Mouse (Mus musculus): Measurements from ENCODE around the gene Rgs6. TPM values are rescaled to one million over a fixed set of nuclear protein-coding genes. Genes with fewer than 3 reads are reported as not detected.

Rgs6 gene
- total and polyA plus RNA-seq, 3 experiments: 7.3 to 12.6 (median 10.2) TPM

GRCm38 (mm10) chr12:82744826-82745225, 156.7 kb downstream of the Rgs6 start:
- no peak for TF ChIP-seq EP300 (IDR thresholded peaks at IDR 0.05; ENCODE audit: insufficient read depth, low read depth, low read length)
- no peak for TF ChIP-seq CTCF (IDR thresholded peaks at IDR 0.05)
- no peak for TF ChIP-seq POLR2A (IDR thresholded peaks at IDR 0.05; ENCODE audit: insufficient read depth, low read depth, low read length)
- H3K4me3 ChIP-seq: no peak overlapping the region
- no peaks in the 10 kb centered on the region for H3K79me2 ChIP-seq (replicated peaks; ENCODE audit: control insufficient read depth, insufficient read depth, low read length)
- intact Hi-C loops (cut with DNase I): no loop called here
- H3K27ac ChIP-seq: no peak overlapping the region
- no peak overlapping the region for H3K9ac ChIP-seq (ENCODE audit: low read depth, low read length)
- H3K4me1 ChIP-seq (ENCODE audit: control insufficient read depth, insufficient read depth, low read length): no peaks in the 10 kb centered on the region
- no peaks in the 10 kb centered on the region for H3K27me3 ChIP-seq (ENCODE audit: control insufficient read depth, insufficient read depth, low read length)
- H3K36me3 ChIP-seq (ENCODE audit: control insufficient read depth, insufficient read depth, low read length): no peaks in the 10 kb centered on the region
- 33% methylated on average over 3 of the region's 3 CpGs for WGBS
- peak in 1 of 2 experiments; percentile 5 for DNase-seq

- WGBS: 73% methylated on average over 4 of the region's 4 CpGs
- no peaks in the 10 kb centered on the region for H3K27me3 ChIP-seq (ENCODE audit: control insufficient read depth, insufficient read depth, low read length)
- no peak for DNase-seq
- no peak for TF ChIP-seq POLR2A (IDR thresholded peaks at IDR 0.05; ENCODE audit: insufficient read depth, low read depth, low read length)
- no peak for TF ChIP-seq CTCF (IDR thresholded peaks at IDR 0.05)
- TF ChIP-seq EP300 (IDR thresholded peaks at IDR 0.05; ENCODE audit: insufficient read depth, low read depth, low read length): no peak
- intact Hi-C loops (cut with DNase I): no loop called here
- no peak overlapping the region for H3K9ac ChIP-seq (ENCODE audit: low read depth, low read length)
- H3K36me3 ChIP-seq (ENCODE audit: control insufficient read depth, insufficient read depth, low read length): no peaks in the 10 kb centered on the region
- no peak overlapping the region for H3K4me3 ChIP-seq
- no peak overlapping the region for H3K27ac ChIP-seq
- no peaks in the 10 kb centered on the region for H3K79me2 ChIP-seq (replicated peaks; ENCODE audit: control insufficient read depth, insufficient read depth, low read length)
- no peaks in the 10 kb centered on the region; the same call in 1 of the 2 replicates for H3K4me1 ChIP-seq (ENCODE audit: control insufficient read depth, insufficient read depth, low read length)
These were observed 159.0 kb downstream of the Rgs6 start for GRCm38 (mm10) chr12:82747099-82747498.

GRCm38 (mm10) chr12:82751846-82752245, 163.8 kb downstream of the Rgs6 start:
- H3K4me3 ChIP-seq: no peak overlapping the region
- no peaks in the 10 kb centered on the region for H3K27me3 ChIP-seq (ENCODE audit: control insufficient read depth, insufficient read depth, low read length)
- intact Hi-C loops (cut with DNase I): no loop called here
- no peak overlapping the region for H3K27ac ChIP-seq
- no peak overlapping the region for H3K9ac ChIP-seq (ENCODE audit: low read depth, low read length)
- no peak for DNase-seq
- no peaks in the 10 kb centered on the region for H3K79me2 ChIP-seq (replicated peaks; ENCODE audit: control insufficient read depth, insufficient read depth, low read length)
- 81% methylated on average over 2 of the region's 2 CpGs for WGBS
- H3K36me3 ChIP-seq (ENCODE audit: control insufficient read depth, insufficient read depth, low read length): no peaks in the 10 kb centered on the region
- peaks cover 2% of the 10 kb centered on the region; the same call in 1 of the 2 replicates for H3K4me1 ChIP-seq (ENCODE audit: control insufficient read depth, insufficient read depth, low read length)
- TF ChIP-seq EP300 (IDR thresholded peaks at IDR 0.05; ENCODE audit: insufficient read depth, low read depth, low read length): no peak
- TF ChIP-seq CTCF (IDR thresholded peaks at IDR 0.05): no peak
- no peak for TF ChIP-seq POLR2A (IDR thresholded peaks at IDR 0.05; ENCODE audit: insufficient read depth, low read depth, low read length)

- no peak for TF ChIP-seq EP300 (IDR thresholded peaks at IDR 0.05; ENCODE audit: insufficient read depth, low read depth, low read length)
- TF ChIP-seq CTCF (IDR thresholded peaks at IDR 0.05): no peak
- TF ChIP-seq POLR2A (IDR thresholded peaks at IDR 0.05; ENCODE audit: insufficient read depth, low read depth, low read length): no peak
- H3K4me3 ChIP-seq: no peak overlapping the region
- H3K27ac ChIP-seq: peak overlapping the region; percentile 64
- peaks cover 3% of the 10 kb centered on the region; the same call in 1 of the 2 replicates for H3K4me1 ChIP-seq (ENCODE audit: control insufficient read depth, insufficient read depth, low read length)
- no peaks in the 10 kb centered on the region; the same call in 1 of the 2 replicates for H3K36me3 ChIP-seq (ENCODE audit: control insufficient read depth, insufficient read depth, low read length)
- 29% methylated on average over 3 of the region's 3 CpGs for WGBS
- no peaks in the 10 kb centered on the region for H3K27me3 ChIP-seq (ENCODE audit: control insufficient read depth, insufficient read depth, low read length)
- no peak for DNase-seq
- H3K79me2 ChIP-seq (replicated peaks; ENCODE audit: control insufficient read depth, insufficient read depth, low read length): no peaks in the 10 kb centered on the region
- H3K9ac ChIP-seq (ENCODE audit: low read depth, low read length): peak overlapping the region; percentile 21; the same call in 1 of the 2 replicates
- intact Hi-C loops (cut with DNase I): no loop called here
These were observed 166.4 kb downstream of the Rgs6 start for GRCm38 (mm10) chr12:82754501-82754900.

- TF ChIP-seq EP300 (IDR thresholded peaks at IDR 0.05; ENCODE audit: insufficient read depth, low read depth, low read length) (no peak), CTCF (IDR thresholded peaks at IDR 0.05) (no peak), POLR2A (IDR thresholded peaks at IDR 0.05; ENCODE audit: insufficient read depth, low read depth, low read length) (no peak)
- Histone ChIP-seq H3K27me3 (ENCODE audit: control insufficient read depth, insufficient read depth, low read length) (no peaks in the 10 kb centered on the region), H3K36me3 (ENCODE audit: control insufficient read depth, insufficient read depth, low read length) (no peaks in the 10 kb centered on the region; the same call in 1 of the 2 replicates), H3K4me1 (ENCODE audit: control insufficient read depth, insufficient read depth, low read length) (peaks cover 3% of the 10 kb centered on the region; the same call in 1 of the 2 replicates), H3K9ac (ENCODE audit: low read depth, low read length) (no peak overlapping the region), H3K4me3 (no peak overlapping the region), H3K27ac (no peak overlapping the region), H3K79me2 (replicated peaks; ENCODE audit: control insufficient read depth, insufficient read depth, low read length) (no peaks in the 10 kb centered on the region)
- 17% methylated on average over 6 of the region's 6 CpGs for WGBS
- DNase-seq: no peak
- intact Hi-C loops (cut with DNase I): no loop called here
These were observed 168.7 kb downstream of the Rgs6 start for GRCm38 (mm10) chr12:82756756-82757155.

- intact Hi-C loops (cut with DNase I): no loop called here
- Histone ChIP-seq H3K27me3 (ENCODE audit: control insufficient read depth, insufficient read depth, low read length) (no peaks in the 10 kb centered on the region), H3K27ac (no peak overlapping the region)
These were observed 169.3 kb downstream of the Rgs6 start for GRCm38 (mm10) chr12:82757367-82757766.

More at GRCm38 (mm10) chr12:82757367-82757766, 169.3 kb downstream of the Rgs6 start:
- no peak for DNase-seq
- H3K9ac ChIP-seq (ENCODE audit: low read depth, low read length): no peak overlapping the region
- H3K79me2 ChIP-seq (replicated peaks; ENCODE audit: control insufficient read depth, insufficient read depth, low read length): no peaks in the 10 kb centered on the region
- H3K4me3 ChIP-seq: no peak overlapping the region
- TF ChIP-seq EP300 (IDR thresholded peaks at IDR 0.05; ENCODE audit: insufficient read depth, low read depth, low read length) (no peak), POLR2A (IDR thresholded peaks at IDR 0.05; ENCODE audit: insufficient read depth, low read depth, low read length) (no peak), CTCF (IDR thresholded peaks at IDR 0.05) (no peak)
- 12% methylated on average over 1 of the region's 1 CpGs for WGBS
- no peaks in the 10 kb centered on the region; the same call in 1 of the 2 replicates for H3K36me3 ChIP-seq (ENCODE audit: control insufficient read depth, insufficient read depth, low read length)
- H3K4me1 ChIP-seq (ENCODE audit: control insufficient read depth, insufficient read depth, low read length): peaks cover 3% of the 10 kb centered on the region; the same call in 1 of the 2 replicates

Data from heart, adult 2 months (tissue).